Mouse (Mus musculus): ENCODE data around the gene Dzank1. TPM values are rescaled to one million over a fixed set of nuclear protein-coding genes. Genes with fewer than 3 reads are reported as not detected.

Dzank1 gene
- total and polyA plus RNA-seq, 2 experiments from 2014 or later: 9.2 to 15.0 TPM

GRCm38 (mm10) chr2:144425761-144426160, 101.5 kb downstream of the Dzank1 start:
- no peaks in the 10 kb centered on the region for H3K9me3 ChIP-seq (ENCODE audit: low read length)
- no peak overlapping the region for H3K9ac ChIP-seq
- H3K36me3 ChIP-seq (ENCODE audit: insufficient read depth): no peaks in the 10 kb centered on the region
- DNase-seq: no peak
- 70% methylated on average over 1 of the region's 1 CpGs for WGBS
- TF ChIP-seq CTCF (IDR thresholded peaks at IDR 0.05; ENCODE audit: low read depth): no peak
- no peaks in the 10 kb centered on the region for H3K4me1 ChIP-seq (ENCODE audit: insufficient read depth)
- H3K27me3 ChIP-seq (ENCODE audit: insufficient read depth, low read length): no peaks in the 10 kb centered on the region
- no peak for ATAC-seq
- no peak overlapping the region for H3K27ac ChIP-seq (ENCODE audit: low read depth, low read length)
- no peak overlapping the region for H3K4me2 ChIP-seq (ENCODE audit: low read depth)
- H3K4me3 ChIP-seq (ENCODE audit: low read depth, low read length): no peak overlapping the region

GRCm38 (mm10) chr2:144422094-144422675, 105.0 kb downstream of the Dzank1 start:
- Histone ChIP-seq H3K4me2 (ENCODE audit: low read depth) (no peak overlapping the region), H3K4me1 (ENCODE audit: insufficient read depth) (no peaks in the 10 kb centered on the region), H3K27me3 (ENCODE audit: insufficient read depth, low read length) (no peaks in the 10 kb centered on the region), H3K9me3 (ENCODE audit: low read length) (no peaks in the 10 kb centered on the region), H3K4me3 (ENCODE audit: low read depth, low read length) (no peak overlapping the region), H3K36me3 (ENCODE audit: insufficient read depth) (no peaks in the 10 kb centered on the region), H3K27ac (ENCODE audit: low read depth, low read length) (no peak overlapping the region), H3K9ac (no peak overlapping the region)
- ATAC-seq (no peak), DNase-seq (no peak)
- 65% methylated on average over 10 of the region's 10 CpGs for WGBS
- no peak for TF ChIP-seq CTCF (IDR thresholded peaks at IDR 0.05; ENCODE audit: low read depth)

Other genes starting within 250 kb of the Dzank1 start
- gene Ovol2, start 195.3 kb downstream of the Dzank1 start, total RNA-seq (2014; rRNA removed): 0.23 TPM in 1 of 2 replicates, not detected in the other
- gene Ovol2, start 195.3 kb downstream of the Dzank1 start, polyA plus RNA-seq (2015; fragmentation: Nextera tagmentation; extraction: Ambion mirVana): 0.18 and 0.23 TPM in 2 replicates
- 17.0 and 28.6 TPM in 2 replicates for gene Kat14, start 158.4 kb downstream of the Dzank1 start, total RNA-seq (2014; rRNA removed)
- 15.4 and 20.4 TPM in 2 replicates for gene Kat14, start 158.4 kb downstream of the Dzank1 start, polyA plus RNA-seq (2015; fragmentation: Nextera tagmentation; extraction: Ambion mirVana)
- gene Pet117, start 158.4 kb downstream of the Dzank1 start, total RNA-seq (2014; rRNA removed): not detected in 2 replicates
- 0.84 and 2.3 TPM in 2 replicates for gene Pet117, start 158.4 kb downstream of the Dzank1 start, polyA plus RNA-seq (2015; fragmentation: Nextera tagmentation; extraction: Ambion mirVana)
- gene Polr3f, start 304 bp upstream of the Dzank1 start, total RNA-seq (2014; rRNA removed): 30.2 and 39.0 TPM in 2 replicates
- gene Polr3f, start 304 bp upstream of the Dzank1 start, polyA plus RNA-seq (2015; fragmentation: Nextera tagmentation; extraction: Ambion mirVana): 15.4 and 20.2 TPM in 2 replicates
- 20.7 and 21.6 TPM in 2 replicates for gene Rbbp9, start 23.5 kb upstream of the Dzank1 start, total RNA-seq (2014; rRNA removed)
- 30.3 and 38.0 TPM in 2 replicates for gene Rbbp9, start 23.5 kb upstream of the Dzank1 start, polyA plus RNA-seq (2015; fragmentation: Nextera tagmentation; extraction: Ambion mirVana)
- 57.2 and 64.3 TPM in 2 replicates for gene Sec23b, start 28.8 kb upstream of the Dzank1 start, total RNA-seq (2014; rRNA removed)
- 50.8 and 56.7 TPM in 2 replicates for gene Sec23b, start 28.8 kb upstream of the Dzank1 start, polyA plus RNA-seq (2015; fragmentation: Nextera tagmentation; extraction: Ambion mirVana)
- gene Smim26, start 66.6 kb upstream of the Dzank1 start, total RNA-seq (2014; rRNA removed): 22.7 and 60.6 TPM in 2 replicates
- 71.3 and 86.1 TPM in 2 replicates for gene Smim26, start 66.6 kb upstream of the Dzank1 start, polyA plus RNA-seq (2015; fragmentation: Nextera tagmentation; extraction: Ambion mirVana)
- gene Dtd1, start 72.5 kb upstream of the Dzank1 start, total RNA-seq (2014; rRNA removed): 87.4 and 98.2 TPM in 2 replicates
- gene Dtd1, start 72.5 kb upstream of the Dzank1 start, polyA plus RNA-seq (2015; fragmentation: Nextera tagmentation; extraction: Ambion mirVana): 136 and 161 TPM in 2 replicates